Mouse (Mus musculus): Measurements from ENCODE around the gene Ptger4.

The Ptger4 gene

GRCm38 (mm10) chr15:5243959-5244905 is at the start of gene Ptger4:
Gene Ptger4 (minus strand): TSS chr15:5244187.
- peak; percentile 86 for DNase-seq

GRCm38 (mm10) chr15:5288412-5288811 is 44.4 kb upstream of the Ptger4 start:
- DNase-seq = no peak

- no peak for DNase-seq
Observed at GRCm38 (mm10) chr15:5287072-5287471, 43.1 kb upstream of the Ptger4 start.

GRCm38 (mm10) chr15:5281316-5281715 is 37.3 kb upstream of the Ptger4 start:
- no peak for DNase-seq

- DNase-seq = no peak
Observed at GRCm38 (mm10) chr15:5279831-5280230, 35.8 kb upstream of the Ptger4 start.

- no peak for DNase-seq
Observed at GRCm38 (mm10) chr15:5278525-5278924, 34.5 kb upstream of the Ptger4 start.

GRCm38 (mm10) chr15:5273981-5274380 is 30.0 kb upstream of the Ptger4 start:
- no peak for DNase-seq

GRCm38 (mm10) chr15:5266095-5266494 is 22.1 kb upstream of the Ptger4 start:
- no peak for DNase-seq

- no peak for DNase-seq
Observed at GRCm38 (mm10) chr15:5262874-5263504, 19.0 kb upstream of the Ptger4 start.

- peak; percentile 6 for DNase-seq
Observed at GRCm38 (mm10) chr15:5262095-5262667, 18.2 kb upstream of the Ptger4 start.

GRCm38 (mm10) chr15:5261004-5261403 is 17.0 kb upstream of the Ptger4 start:
- no peak for DNase-seq

GRCm38 (mm10) chr15:5260183-5260582 is 16.2 kb upstream of the Ptger4 start:
- no peak for DNase-seq

- no peak for DNase-seq
Observed at GRCm38 (mm10) chr15:5250182-5250581, 6.2 kb upstream of the Ptger4 start.

- no peak for DNase-seq
Observed at GRCm38 (mm10) chr15:5243036-5243958, 690 bp downstream of the Ptger4 start.

GRCm38 (mm10) chr15:5242241-5243035 is 1.5 kb downstream of the Ptger4 start:
- no peak for DNase-seq

- peak; percentile 42 for DNase-seq
Observed at GRCm38 (mm10) chr15:5241304-5242201, 2.4 kb downstream of the Ptger4 start.

- DNase-seq = no peak
Observed at GRCm38 (mm10) chr15:5240360-5240759, 3.6 kb downstream of the Ptger4 start.

- no peak for DNase-seq
Observed at GRCm38 (mm10) chr15:5239901-5240300, 4.1 kb downstream of the Ptger4 start.

- no peak for DNase-seq
Observed at GRCm38 (mm10) chr15:5239361-5239760, 4.6 kb downstream of the Ptger4 start.

GRCm38 (mm10) chr15:5238553-5238952 is 5.4 kb downstream of the Ptger4 start:
- DNase-seq = no peak

- no peak for DNase-seq
Observed at GRCm38 (mm10) chr15:5238073-5238472, 5.9 kb downstream of the Ptger4 start.
